Mouse (Mus musculus) neural tube, embryonic 11.5 days (tissue): ENCODE measurements at regions not wholly inside any gene's neighbourhood (a gene's known extent, or its start where the extent isn't known, plus 50 kb on each side); places are given as distances from the start of the nearest gene placed in this dataset.

Experiments used
- ATAC-seq: fragments of 200-750 bp; cut with Nextera tagmentation; 2 replicates; pipeline ENCODE4 v1.8.0; 2017; ENCODE audit warnings: moderate number of reproducible peaks, mild to moderate bottlenecking, moderate TSS enrichment, moderate library complexity; ENCODE audit not compliant: insufficient read depth, low FRiP score, low TSS enrichment
- DNase-seq: peaks from one replicate; pipeline ENCODE4 v3.0.0-alpha.2; 2015; ENCODE audit warnings: low spot score
- H3K27ac ChIP-seq: fragments of 300-500 bp; sonication (generic); 2 replicates; pipeline ENCODE4 v1.5.1; 2014; ENCODE audit warnings: low read depth, mild to moderate bottlenecking, low read length
- H3K27me3 ChIP-seq: fragments of 300-500 bp; sonication (generic); 2 replicates; pipeline ENCODE4 v1.6.1; 2014; ENCODE audit warnings: mild to moderate bottlenecking, low read length, mixed read lengths; ENCODE audit not compliant: control insufficient read depth, insufficient read depth
- H3K36me3 ChIP-seq: fragments of 300-500 bp; sonication (generic); 2 replicates; pipeline ENCODE4 v1.6.1; 2014; ENCODE audit warnings: mild to moderate bottlenecking, low read length, moderate library complexity, mixed read lengths; ENCODE audit not compliant: control insufficient read depth, insufficient read depth
- H3K4me1 ChIP-seq: fragments of 300-500 bp; sonication (generic); 2 replicates; pipeline ENCODE4 v1.6.1; 2014; ENCODE audit warnings: low read length, mixed read lengths; ENCODE audit not compliant: control insufficient read depth, insufficient read depth
- H3K4me2 ChIP-seq: fragments of 300-500 bp; sonication (generic); 2 replicates; pipeline ENCODE4 v1.6.1; 2014; ENCODE audit warnings: low read depth, mild to moderate bottlenecking, moderate library complexity
- H3K4me3 ChIP-seq: fragments of 300-500 bp; sonication (generic); 2 replicates; pipeline ENCODE4 v1.5.1; 2014; ENCODE audit warnings: low read depth, low read length
- H3K9ac ChIP-seq: fragments of 300-500 bp; sonication (generic); 2 replicates; pipeline ENCODE4 v1.6.1; 2014; ENCODE audit warnings: mild to moderate bottlenecking, low read length
- H3K9me3 ChIP-seq: fragments of 300-500 bp; sonication (generic); 2 replicates; pipeline ENCODE4 v1.6.1; 2016; ENCODE audit warnings: low read length; ENCODE audit not compliant: control insufficient read depth
- WGBS: fragments of 180-500 bp; shearing (Covaris S2); extraction: QIAGEN DNeasy Blood & Tissue Kit; methylation state at CpG from one replicate; pipeline ENCODE4 v1.1.7; 2014; 5-methylcytosine and 5-hydroxymethylcytosine counted together

- WGBS, result 76% methylated on average over 7 of the region's 7 CpGs
- no peak for DNase-seq
- Histone ChIP-seq H3K9me3 (no peaks in the 10 kb centered on the region), H3K4me3 (no peak overlapping the region), H3K27me3 (no peaks in the 10 kb centered on the region), H3K4me2 (no peak overlapping the region), H3K4me1 (peaks cover 3% of the 10 kb centered on the region), H3K36me3 (no peaks in the 10 kb centered on the region), H3K9ac (no peak overlapping the region), H3K27ac (no peak overlapping the region)
- ATAC-seq, result no peak
These were observed 60.7 kb upstream of the Vangl1 start for GRCm38 (mm10) chr3:102265146-102265545.

GRCm38 (mm10) chr3:102263326-102263725, 58.8 kb upstream of the Vangl1 start:
- H3K27ac ChIP-seq, result no peak overlapping the region
- no peak overlapping the region for H3K4me2 ChIP-seq
- H3K4me3 ChIP-seq, result no peak overlapping the region
- ATAC-seq (no peak), DNase-seq (no peak)
- no peaks in the 10 kb centered on the region for H3K9me3 ChIP-seq
- H3K36me3 ChIP-seq, result no peaks in the 10 kb centered on the region
- H3K4me1 ChIP-seq, result no peaks in the 10 kb centered on the region
- no peak overlapping the region for H3K9ac ChIP-seq
- H3K27me3 ChIP-seq, result no peaks in the 10 kb centered on the region
- 81% methylated on average over 9 of the region's 9 CpGs for WGBS

- Histone ChIP-seq H3K4me2 (no peak overlapping the region), H3K27ac (no peak overlapping the region), H3K4me1 (no peaks in the 10 kb centered on the region), H3K9me3 (no peaks in the 10 kb centered on the region), H3K4me3 (no peak overlapping the region), H3K27me3 (no peaks in the 10 kb centered on the region), H3K9ac (no peak overlapping the region), H3K36me3 (no peaks in the 10 kb centered on the region)
- DNase-seq (no peak), ATAC-seq (no peak)
- WGBS, result 61% methylated on average over 8 of the region's 8 CpGs
These were observed 58.2 kb upstream of the Vangl1 start for GRCm38 (mm10) chr3:102262665-102263064.

GRCm38 (mm10) chr3:102261517-102261916, 57.0 kb upstream of the Vangl1 start:
- Histone ChIP-seq H3K36me3 (no peaks in the 10 kb centered on the region), H3K27me3 (no peaks in the 10 kb centered on the region), H3K4me2 (no peak overlapping the region), H3K9ac (no peak overlapping the region), H3K4me3 (no peak overlapping the region), H3K27ac (no peak overlapping the region), H3K9me3 (no peaks in the 10 kb centered on the region), H3K4me1 (no peaks in the 10 kb centered on the region)
- DNase-seq, result no peak
- no peak for ATAC-seq
- WGBS, result 85% methylated on average over 3 of the region's 3 CpGs
